Mouse (Mus musculus): ENCODE results near the gene Ptpn22.

DNA sequence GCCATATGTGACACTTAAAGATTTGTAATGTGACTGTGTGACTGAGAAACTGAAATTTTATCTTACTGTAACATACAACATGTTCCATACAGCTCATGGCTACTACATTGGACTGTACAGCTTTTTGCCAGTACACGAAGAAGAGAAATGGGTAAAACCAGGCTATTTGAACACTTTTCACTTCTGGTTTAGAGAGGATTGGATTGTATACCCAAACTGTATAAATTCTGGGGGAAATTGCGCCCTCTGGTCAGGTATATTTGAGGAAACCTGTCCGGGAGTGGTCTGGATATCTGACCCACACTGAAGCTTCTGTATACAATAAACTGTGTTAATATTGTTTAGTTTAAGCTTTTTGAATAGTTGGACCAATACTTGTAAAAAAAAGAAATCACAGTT lies 57.2 kb downstream of the Ptpn22 start:
- TF ChIP-seq POLR2A (IDR thresholded peaks at IDR 0.05; ENCODE audit: control insufficient read depth, low read depth, low read length) (no peak), CTCF (IDR thresholded peaks at IDR 0.05; ENCODE audit: control insufficient read depth, insufficient read depth, insufficient replicate concordance, low read depth, low read length) (no peak)

Data from testis, adult 2 months (tissue).